Mouse (Mus musculus) gastrocnemius, adult 2 months (tissue): Measurements from ENCODE around the gene Syn2. TPM values are rescaled to one million over a fixed set of nuclear protein-coding genes. Genes with fewer than 3 reads are reported as not detected.

ENCODE experiments used
- DNase-seq: peaks from one replicate; pipeline ENCODE4 v3.0.0; 2022
- H3K27ac ChIP-seq: fragments of 200-600 bp; 2 replicates; pipeline ENCODE4 v1.8.1; 2022; ENCODE audit warnings: mild to moderate bottlenecking
- H3K4me3 ChIP-seq: fragments of 200-600 bp; 2 replicates; pipeline ENCODE4 v1.8.1; 2022; ENCODE audit warnings: mild to moderate bottlenecking, moderate library complexity
- CTCF ChIP-seq: fragments of 200-600 bp; IDR thresholded peaks from 2 replicates; pipeline ENCODE4 v1.8.1; 2022; ENCODE audit warnings: antibody characterized with exemption, mild to moderate bottlenecking, moderate library complexity
- intact Hi-C: fragments of 180-260 bp; cut with DNase I; formaldehyde crosslinking; loops from one replicate; pipeline ENCODE4 v1.15.1; 2025
- total RNA-seq, 2 experiments: library from RNA; stranded (reverse); gene quantifications; 2 replicates each; pipeline ENCODE4 v1.2.3; 2021

Syn2 gene
- total RNA-seq, 2 experiments from 2014 or later = 0.87 to 1.5 TPM

GRCm38 (mm10) chr6:115270085-115270484, 135.4 kb downstream of the Syn2 start:
- no peak for TF ChIP-seq CTCF
- peak overlapping the region; percentile 76 for H3K27ac ChIP-seq
- H3K4me3 ChIP-seq = no peak overlapping the region
- intact Hi-C loops = loop anchor here (5.0 to 10.0 kb wide), 2 partner anchors 223 to 555 kb away; no protein-coding TSS in a partner anchor
- no peak for DNase-seq

GRCm38 (mm10) chr6:115271326-115271725, 136.6 kb downstream of the Syn2 start:
- no peak for TF ChIP-seq CTCF
- intact Hi-C loops = loop anchor here (5.0 to 10.0 kb wide), 2 partner anchors 224 to 557 kb away; no protein-coding TSS in a partner anchor
- Histone ChIP-seq H3K4me3 (no peak overlapping the region), H3K27ac (peak overlapping the region; percentile 76)
- DNase-seq = no peak

DNA sequence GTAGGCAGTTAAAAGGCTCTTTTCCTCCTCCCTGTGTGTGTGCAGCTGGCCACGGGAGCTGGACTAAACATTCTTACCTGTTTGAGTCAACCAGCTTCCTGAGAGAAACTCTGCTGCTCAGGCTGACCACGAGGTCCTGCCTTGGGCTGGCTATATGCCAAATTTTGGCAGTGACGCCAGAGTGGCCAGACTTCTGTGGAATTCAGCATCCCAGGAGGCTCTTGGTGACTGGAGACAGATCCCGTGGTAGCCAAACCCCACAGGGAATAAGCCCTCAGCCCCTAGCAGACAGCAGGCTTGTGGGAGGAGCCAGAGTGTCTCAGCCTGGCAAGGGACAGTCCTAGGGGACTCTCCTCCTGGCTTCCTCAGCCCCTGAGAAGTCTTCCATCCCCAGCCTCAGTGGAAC, 137.2 kb downstream of the Syn2 start:
- Histone ChIP-seq H3K27ac (peak overlapping the region; percentile 76), H3K4me3 (no peak overlapping the region)
- intact Hi-C loops = loop anchor here (5.0 to 10.0 kb wide), 2 partner anchors 225 to 557 kb away; no protein-coding TSS in a partner anchor
- TF ChIP-seq CTCF = no peak
- DNase-seq = peak; percentile 59

- intact Hi-C loops = loop anchor here (5.0 to 10.0 kb wide), 2 partner anchors 226 to 559 kb away; no protein-coding TSS in a partner anchor
- TF ChIP-seq CTCF = no peak
- peak; percentile 21 for DNase-seq
- Histone ChIP-seq H3K4me3 (no peak overlapping the region), H3K27ac (peak overlapping the region; percentile 76)
These were observed 138.6 kb downstream of the Syn2 start for GRCm38 (mm10) chr6:115273346-115273745.

- Histone ChIP-seq H3K4me3 (no peak overlapping the region), H3K27ac (no peak overlapping the region)
- no peak for DNase-seq
- no peak for TF ChIP-seq CTCF
- intact Hi-C loops = loop anchor here (5.0 to 10.0 kb wide), 2 partner anchors 227 to 560 kb away; no protein-coding TSS in a partner anchor
These were observed 140.0 kb downstream of the Syn2 start for GRCm38 (mm10) chr6:115274705-115275104.

- no peak for TF ChIP-seq CTCF
- no peak overlapping the region for H3K4me3 ChIP-seq
- intact Hi-C loops = loop anchor here (10.0 kb wide), 1 partner anchor 560 kb away; no protein-coding TSS in a partner anchor
- H3K27ac ChIP-seq = no peak overlapping the region
- no peak for DNase-seq
These were observed 140.6 kb downstream of the Syn2 start for GRCm38 (mm10) chr6:115275116-115275815.

GRCm38 (mm10) chr6:115278086-115278485, 143.4 kb downstream of the Syn2 start:
- no peak overlapping the region for H3K27ac ChIP-seq
- no peak overlapping the region for H3K4me3 ChIP-seq
- no peak for DNase-seq
- intact Hi-C loops = loop anchor here (10.0 kb wide), 1 partner anchor 563 kb away; no protein-coding TSS in a partner anchor
- no peak for TF ChIP-seq CTCF

- Histone ChIP-seq H3K4me3 (no peak overlapping the region), H3K27ac (no peak overlapping the region)
- intact Hi-C loops = loop anchor here (10.0 kb wide), 1 partner anchor 565 kb away; no protein-coding TSS in a partner anchor
- no peak for TF ChIP-seq CTCF
- DNase-seq = no peak
These were observed 144.9 kb downstream of the Syn2 start for GRCm38 (mm10) chr6:115279639-115280038.

- H3K27ac ChIP-seq = no peak overlapping the region
- H3K4me3 ChIP-seq = no peak overlapping the region
- intact Hi-C loops = no loop called here
- no peak for TF ChIP-seq CTCF
- no peak for DNase-seq
These were observed 149.5 kb downstream of the Syn2 start for GRCm38 (mm10) chr6:115284153-115284552.

DNA sequence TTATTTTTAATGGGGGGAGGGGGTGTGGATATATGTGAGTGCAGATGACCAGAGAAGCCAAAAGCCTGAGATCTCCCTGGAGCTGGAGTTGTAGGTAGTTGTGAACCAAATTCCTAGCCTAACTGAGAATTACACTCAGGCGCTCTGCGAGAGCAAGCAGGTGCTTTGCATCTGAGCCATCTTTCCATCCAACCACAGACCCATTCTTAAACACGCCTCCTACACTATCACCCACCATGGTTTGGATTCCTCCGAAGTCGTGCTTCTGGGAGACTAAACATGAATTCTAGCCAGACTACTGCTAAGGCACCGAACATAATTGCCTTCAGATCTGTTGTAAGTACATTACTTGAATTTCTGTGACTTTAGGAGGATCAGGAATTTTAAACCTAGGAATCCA, 151.7 kb downstream of the Syn2 start:
- intact Hi-C loops = no loop called here
- Histone ChIP-seq H3K4me3 (no peak overlapping the region), H3K27ac (no peak overlapping the region)
- DNase-seq = no peak
- TF ChIP-seq CTCF = no peak

DNA sequence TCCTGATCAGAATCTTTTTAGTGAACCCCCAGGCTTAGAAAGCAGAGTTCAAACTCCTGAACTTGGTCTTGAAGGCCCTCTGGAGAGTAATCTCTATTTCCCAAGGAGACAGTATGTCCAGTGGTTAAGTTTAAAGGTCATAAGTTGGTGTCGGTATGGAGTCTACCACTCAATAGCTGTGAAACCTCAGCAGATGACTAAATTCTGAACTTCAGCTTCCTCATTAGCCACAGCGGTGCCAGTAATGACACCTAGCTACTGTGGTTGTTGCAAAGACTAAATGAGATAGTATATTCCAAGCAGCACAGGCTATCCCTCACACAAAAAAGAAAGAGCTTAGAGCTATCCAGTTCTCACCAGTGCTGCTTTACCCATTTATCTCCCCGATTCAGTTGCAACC, 153.5 kb downstream of the Syn2 start:
- intact Hi-C loops = no loop called here
- no peak for TF ChIP-seq CTCF
- DNase-seq = no peak
- Histone ChIP-seq H3K27ac (no peak overlapping the region), H3K4me3 (no peak overlapping the region)

DNA sequence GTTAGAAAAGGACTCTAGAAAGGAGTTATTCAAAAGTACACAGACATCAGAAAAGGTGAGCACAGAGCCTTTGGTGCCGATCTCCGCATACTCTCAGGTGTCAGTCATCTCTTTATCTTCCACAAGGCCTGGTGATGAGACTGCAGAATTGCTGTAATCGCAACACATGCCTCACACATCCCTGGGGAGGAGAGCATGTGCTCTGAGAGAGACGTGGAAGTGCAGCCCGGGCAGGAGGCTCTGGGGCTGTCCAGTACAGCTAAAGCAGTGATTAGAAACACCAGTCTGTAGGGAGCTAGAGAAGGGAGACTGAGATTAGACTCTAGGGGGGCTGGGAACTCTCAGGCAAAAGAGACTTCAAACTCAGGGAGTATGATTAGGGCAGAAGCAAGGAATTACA, 155.9 kb downstream of the Syn2 start:
- intact Hi-C loops = no loop called here
- Histone ChIP-seq H3K4me3 (no peak overlapping the region), H3K27ac (no peak overlapping the region)
- DNase-seq = no peak
- TF ChIP-seq CTCF = no peak

GRCm38 (mm10) chr6:115291068-115291467, 156.4 kb downstream of the Syn2 start:
- no peak for DNase-seq
- Histone ChIP-seq H3K4me3 (no peak overlapping the region), H3K27ac (no peak overlapping the region)
- TF ChIP-seq CTCF = no peak
- intact Hi-C loops = no loop called here
